Mouse (Mus musculus): ENCODE results near the gene Alkbh5.
"Not testable (repeated sequence)": the region's sequence is repeated elsewhere in the genome, so short reads cannot be mapped to it uniquely, and the experiment has no call there.

DNA sequence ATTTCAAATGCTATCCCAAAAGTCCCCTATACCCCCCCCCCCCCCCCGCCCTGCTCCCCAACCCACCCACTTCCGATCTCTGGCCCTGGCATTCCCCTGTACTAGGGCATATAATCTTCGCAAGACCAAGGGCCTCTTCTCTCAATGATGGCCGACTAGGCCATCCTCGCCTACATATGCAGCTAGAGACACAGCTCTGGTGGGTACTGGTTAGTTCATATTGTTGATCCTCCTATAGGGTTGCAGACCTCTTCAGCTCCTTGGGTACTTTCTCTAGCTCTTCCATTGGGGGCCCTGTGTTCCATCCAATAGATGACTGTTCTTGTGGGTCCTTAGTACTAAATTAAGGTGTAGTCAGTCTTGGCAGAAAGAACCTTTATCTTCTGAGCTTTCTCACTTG lies 7.0 kb downstream of the Alkbh5 start:
- TF ChIP-seq CTCF, EP300 (IDR thresholded peaks at IDR 0.05; ENCODE audit: low read depth): not testable (repeated sequence)
